ENCODE assay signal across 14 mouse cellular contexts in genomic region chr16:37433418-37434204, GRCm38 (mm10). TPM values are rescaled to one million over a fixed set of nuclear protein-coding genes. Genes with fewer than 3 reads are reported as not detected.
DNase-seq lines count a peak whose midpoint lies in the region; ATAC-seq and TF ChIP-seq lines count a peak whose summit lies in the region.
"Had no signal": no experiment of that assay in that cellular context is flagged by ENCODE, and none has a peak within 500 bp of the region (broad histone marks: within the 10 kb centered on the region; RNA-seq: fewer than 3 reads in every experiment).

No protein-coding gene starts in this region.

- H3K4me3 ChIP-seq in hindbrain, postnatal 0 days (ENCODE audit: low read length): no peak overlapping the region
- H3K4me3 ChIP-seq in hindbrain, embryonic 12.5 days: no peak overlapping the region
- H3K4me3 ChIP-seq in liver, embryonic 12.5 days: no peak overlapping the region
- H3K4me3 ChIP-seq: forebrain, embryonic 12.5 days; heart, adult 2 months; midbrain, embryonic 12.5 days had no signal

- H3K4me2 ChIP-seq in hindbrain, postnatal 0 days (ENCODE audit: low read depth, low read length): no peak overlapping the region
- no peak overlapping the region for H3K4me2 ChIP-seq in hindbrain, embryonic 12.5 days (replicated peaks)
- H3K4me2 ChIP-seq in liver, embryonic 12.5 days: no peak overlapping the region
- H3K4me2 ChIP-seq: forebrain, embryonic 12.5 days; midbrain, embryonic 12.5 days had no signal

- H3K27me3 ChIP-seq in hindbrain, postnatal 0 days (ENCODE audit: insufficient read depth, low read length): no peaks in the 10 kb centered on the region
- H3K27me3 ChIP-seq in hindbrain, embryonic 12.5 days: no peaks in the 10 kb centered on the region
- H3K27me3 ChIP-seq in liver, embryonic 12.5 days (replicated peaks): no peaks in the 10 kb centered on the region
- H3K27me3 ChIP-seq: forebrain, embryonic 12.5 days; midbrain, embryonic 12.5 days had no signal

- H3K9me3 ChIP-seq in hindbrain, postnatal 0 days (ENCODE audit: low read length): no peaks in the 10 kb centered on the region
- H3K9me3 ChIP-seq in hindbrain, embryonic 12.5 days (replicated peaks): no peaks in the 10 kb centered on the region
- H3K9me3 ChIP-seq in liver, embryonic 12.5 days (replicated peaks): no peaks in the 10 kb centered on the region
- H3K9me3 ChIP-seq: forebrain, embryonic 12.5 days; midbrain, embryonic 12.5 days had no signal

- H3K4me1 ChIP-seq in hindbrain, postnatal 0 days (ENCODE audit: insufficient read depth, low read length): no peaks in the 10 kb centered on the region
- no peaks in the 10 kb centered on the region for H3K4me1 ChIP-seq in hindbrain, embryonic 12.5 days
- H3K4me1 ChIP-seq in liver, embryonic 12.5 days: no peaks in the 10 kb centered on the region
- H3K4me1 ChIP-seq: forebrain, embryonic 12.5 days; midbrain, embryonic 12.5 days had no signal

- WGBS in hindbrain, postnatal 0 days: 46% methylated on average over 5 of the region's 5 CpGs
- WGBS in hindbrain, embryonic 12.5 days: 71% methylated on average over 5 of the region's 5 CpGs
- WGBS in liver, embryonic 12.5 days (ENCODE audit: insufficient replicate concordance): 50% methylated on average over 5 of the region's 5 CpGs

- 0 out of 2 replicates have a peak, but pooled peaks have one; percentile 51 for ATAC-seq in hindbrain, postnatal 0 days
- no peak for ATAC-seq in hindbrain, embryonic 12.5 days (ENCODE audit: low FRiP score)
- no peak for ATAC-seq in liver, embryonic 12.5 days

- H3K36me3 ChIP-seq in hindbrain, postnatal 0 days (ENCODE audit: insufficient read depth, low read length): no peaks in the 10 kb centered on the region
- no peaks in the 10 kb centered on the region for H3K36me3 ChIP-seq in hindbrain, embryonic 12.5 days
- no peaks in the 10 kb centered on the region for H3K36me3 ChIP-seq in liver, embryonic 12.5 days
- H3K36me3 ChIP-seq: forebrain, embryonic 12.5 days; midbrain, embryonic 12.5 days had no signal

- peak; percentile 54 for DNase-seq in hindbrain, postnatal 0 days (ENCODE audit: low spot score)
- peak; percentile 95 for DNase-seq in brain, adult 2 months (ENCODE audit: low read depth, low spot score)
- peak; percentile 90 to 91 for DNase-seq in cerebellum, postnatal 14 days
- DNase-seq in left cerebral cortex, postnatal 4 days: peak; percentile 67
- DNase-seq in thymus, postnatal 4 days: no peak
- no peak for DNase-seq in kidney, adult 9 months
- DNase-seq: heart, adult 2 months; kidney, postnatal 4 days had no signal

- TF ChIP-seq CTCF in hindbrain, postnatal 0 days (IDR thresholded peaks at IDR 0.05; ENCODE audit: low read depth): no peak

- intact Hi-C loops in left cerebral cortex, postnatal 4 days (cut with DNase I): no loop called here

- H3K27ac ChIP-seq in hindbrain, postnatal 0 days: no peak overlapping the region
- H3K27ac ChIP-seq in hindbrain, embryonic 12.5 days: no peak overlapping the region
- no peak overlapping the region for H3K27ac ChIP-seq in liver, embryonic 12.5 days
- H3K27ac ChIP-seq: forebrain, embryonic 12.5 days; heart, adult 2 months; midbrain, embryonic 12.5 days had no signal

- H3K9ac ChIP-seq in hindbrain, postnatal 0 days (replicated peaks; ENCODE audit: low read length): no peak overlapping the region
- no peak overlapping the region for H3K9ac ChIP-seq in hindbrain, embryonic 12.5 days
- no peak overlapping the region for H3K9ac ChIP-seq in liver, embryonic 12.5 days
- H3K9ac ChIP-seq: forebrain, embryonic 12.5 days; midbrain, embryonic 12.5 days had no signal

RNA-seq across cellular contexts. Expression of gene Stxbp5l, which starts 48.8 kb away (rescaled TPM):
- total RNA-seq in hindbrain, postnatal 0 days (2014; rRNA removed): 29.0 and 36.0 TPM in 2 replicates
- 18.1 and 20.0 TPM in 2 replicates for polyA plus RNA-seq in hindbrain, postnatal 0 days (2015; fragmentation: Nextera tagmentation; extraction: Ambion mirVana)
- polyA plus RNA-seq in hindbrain, embryonic 12.5 days (2016; fragmentation: Nextera tagmentation; extraction: Ambion mirVana): 5.5 and 7.3 TPM in 2 replicates
- total RNA-seq in left cerebral cortex, postnatal 4 days (2021): 10 to 100 TPM; 32.9 to 37.9 TPM
- polyA plus RNA-seq in liver, embryonic 12.5 days (2016; fragmentation: Nextera tagmentation; extraction: Ambion mirVana): 0.08 and 0.19 TPM in 2 replicates
- total RNA-seq: heart, adult 2 months had no signal
- polyA plus RNA-seq: heart, adult 2 months; liver, adult 2 months; urinary bladder, adult 2 months had no signal

Comparison
In these comparisons a context has a peak if more than half of its experiments do, and no peak if none do; other contexts are left out.
1. DNase-seq: peak in hindbrain, postnatal 0 days (single experiment), brain, adult 2 months (single experiment), cerebellum, postnatal 14 days (2 of 2) and left cerebral cortex, postnatal 4 days (single experiment); none in thymus, postnatal 4 days (single experiment) and kidney, adult 9 months (single experiment).